Mouse (Mus musculus): ENCODE measurements at regions not wholly inside any gene's neighbourhood (a gene's known extent, or its start where the extent isn't known, plus 50 kb on each side); places are given as distances from the start of the nearest gene placed in this dataset.
A peak's percentile ranks its signal among the peaks of the same experiment; 100 is the strongest.

DNA sequence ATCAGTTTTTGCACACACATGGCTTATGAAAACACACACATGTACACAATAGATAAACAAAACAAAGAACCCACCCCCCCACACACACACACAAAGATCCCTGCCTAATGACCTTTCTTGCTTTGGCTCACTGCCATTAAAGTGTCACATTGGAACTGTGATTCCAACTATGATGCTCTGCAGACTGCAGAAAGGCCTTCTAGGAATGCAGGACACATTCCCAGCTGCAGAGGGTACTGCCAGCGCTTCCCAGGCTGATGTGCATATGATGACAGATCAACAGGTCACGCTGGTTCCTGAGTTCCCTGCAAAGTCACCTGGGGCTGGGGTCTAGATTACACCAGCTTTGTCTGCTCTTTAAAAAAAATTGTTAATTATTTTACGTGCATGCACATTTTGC lies 68.1 kb upstream of the Ppm1j start:
- DNase-seq (ENCODE audit: low spot score in 2 of 2), result no peak

DNA sequence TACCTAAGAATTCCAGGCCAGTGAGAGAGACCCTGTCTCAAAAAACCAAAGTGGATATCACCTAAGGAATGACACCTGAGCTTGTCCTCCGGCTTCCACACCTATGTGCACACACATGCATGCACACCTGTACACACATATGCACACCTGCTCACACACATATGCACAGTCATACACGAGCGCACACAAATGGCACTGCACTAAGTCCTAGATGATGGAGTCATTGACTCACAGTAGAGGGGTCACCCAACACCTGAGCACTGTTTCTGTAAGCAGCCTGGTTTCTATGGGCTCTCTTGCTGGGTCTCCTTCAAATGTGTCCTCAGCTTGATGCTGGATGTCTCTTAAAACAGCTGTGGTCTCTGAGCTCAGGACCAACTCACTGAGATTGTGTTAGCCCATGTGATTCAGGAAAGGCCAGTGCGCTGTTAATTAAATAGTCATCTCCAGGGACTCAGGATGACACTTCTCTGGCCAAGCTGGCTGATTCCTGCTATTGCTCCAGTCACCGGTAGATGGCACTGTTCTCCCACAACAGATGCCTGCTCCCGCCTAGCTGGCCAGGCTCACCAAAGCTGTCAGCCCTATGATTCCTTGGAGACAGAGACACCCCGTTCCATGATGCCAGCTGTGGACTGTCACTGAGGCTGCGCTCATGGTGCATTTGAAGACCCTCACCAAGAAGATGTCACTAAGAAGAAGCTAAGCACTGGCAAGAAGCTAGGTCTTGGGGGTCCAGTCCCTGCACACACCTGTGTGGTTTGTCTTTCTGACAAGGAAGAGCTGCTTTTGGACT lies 66.8 kb upstream of the Ppm1j start:
- DNase-seq (ENCODE audit: low spot score in 2 of 2), result peak; percentile 36 to 72

DNA sequence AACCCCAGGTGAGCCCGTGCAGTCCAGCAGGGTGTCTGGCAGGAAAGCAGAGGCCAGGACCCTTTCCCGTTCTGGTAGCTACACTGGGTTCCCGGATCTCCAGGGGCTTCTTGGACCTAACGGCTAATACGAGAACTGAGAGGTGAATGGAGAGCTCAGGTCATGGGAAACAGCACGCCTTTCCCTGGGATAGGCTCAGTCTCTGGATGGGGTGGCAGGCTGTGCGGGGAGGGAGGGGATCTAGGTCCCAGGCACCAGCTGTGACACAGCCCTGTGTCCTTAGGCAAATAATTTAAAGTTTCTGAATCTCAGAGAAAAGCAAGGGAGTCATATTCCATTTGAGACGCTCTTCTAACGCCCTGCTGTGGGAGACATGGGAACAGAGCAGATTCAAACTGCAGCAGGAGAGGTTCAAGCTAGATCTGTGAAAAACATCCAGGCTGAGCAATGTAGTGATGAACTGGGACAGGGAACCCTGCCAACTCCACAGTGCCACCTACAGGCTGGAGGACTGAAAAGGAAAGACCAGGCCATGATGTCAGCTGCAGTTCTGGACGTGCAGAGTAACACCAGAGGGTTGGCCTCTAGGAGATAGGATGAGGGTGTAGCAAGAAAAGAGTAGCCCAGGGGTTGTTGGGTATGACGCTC lies 66.1 kb upstream of the Ppm1j start:
- no peak for DNase-seq (ENCODE audit: low spot score in 2 of 2)
